Mouse (Mus musculus) heart, postnatal 36 days (tissue): ENCODE results near the gene Ak4. TPM values are rescaled to one million over a fixed set of nuclear protein-coding genes. Genes with fewer than 3 reads are reported as not detected.

Experiments
- DNase-seq, 2 experiments: peaks; one replicate each; pipeline ENCODE4 v3.0.0; 2021 to 2022
- intact Hi-C: fragments of 180-260 bp; cut with DNase I; formaldehyde crosslinking; loops from one replicate; pipeline ENCODE4 v1.15.1; 2025
- total RNA-seq, 2 experiments: library from RNA; stranded (reverse); gene quantifications; 2 replicates each; pipeline ENCODE4 v1.2.3; 2021

Gene Ak4
- total RNA-seq, 2 experiments from 2014 or later: 23.6 to 30.0 TPM

- peak; percentile 12 to 37 for DNase-seq
- intact Hi-C loops: no loop called here
These were observed 88.7 kb downstream of the Ak4 start for GRCm38 (mm10) chr4:101507571-101508422.

- DNase-seq: no peak
- intact Hi-C loops: no loop called here
These were observed 89.4 kb downstream of the Ak4 start for GRCm38 (mm10) chr4:101508431-101508830.

GRCm38 (mm10) chr4:101508851-101509577 lies 89.9 kb downstream of the Ak4 start:
- intact Hi-C loops: no loop called here
- DNase-seq: no peak

GRCm38 (mm10) chr4:101510111-101510903 lies 91.2 kb downstream of the Ak4 start:
- intact Hi-C loops: no loop called here
- no peak for DNase-seq

GRCm38 (mm10) chr4:101510904-101511210 lies 91.8 kb downstream of the Ak4 start:
- intact Hi-C loops: no loop called here
- DNase-seq: no peak

GRCm38 (mm10) chr4:101511768-101512521 lies 92.9 kb downstream of the Ak4 start:
- no peak for DNase-seq
- intact Hi-C loops: no loop called here

- intact Hi-C loops: no loop called here
These were observed 94.2 kb downstream of the Ak4 start for GRCm38 (mm10) chr4:101513251-101513650.

GRCm38 (mm10) chr4:101515853-101516252 lies 96.8 kb downstream of the Ak4 start:
- intact Hi-C loops: no loop called here
- no peak for DNase-seq

More at GRCm38 (mm10) chr4:101513251-101513650, 94.2 kb downstream of the Ak4 start:
- no peak for DNase-seq

Other genes with a start within 250 kb of the Ak4 start
- 10 to 100 TPM; 86.8 to 93.7 TPM for gene Jak1, start 154.0 kb upstream of the Ak4 start, total RNA-seq
- gene Dnajc6, start 77.4 kb downstream of the Ak4 start, total RNA-seq: under 1 TPM; 0.44 to 0.49 TPM
- gene Leprot, start 228.4 kb downstream of the Ak4 start, total RNA-seq: 10 to 100 TPM; 30.0 to 30.1 TPM